Mouse (Mus musculus) thymus, postnatal 14 days (tissue): Measurements from ENCODE around the gene Gcnt2.
A peak's percentile ranks its signal among the peaks of the same experiment; 100 is the strongest.

Experiments used
- DNase-seq: peaks from one replicate; pipeline ENCODE4 v3.0.0; 2021

Gcnt2 gene

GRCm38 (mm10) chr13:41000926-41001639 is 141.5 kb downstream of the Gcnt2 start, which contains the start of gene Pak1ip1:
TSS of gene Pak1ip1 (plus strand) at chr13:41001023.
- DNase-seq: peak; percentile 93

- no peak for DNase-seq
Observed at GRCm38 (mm10) chr13:41002001-41002400, 142.4 kb downstream of the Gcnt2 start.

- DNase-seq: no peak
Observed at GRCm38 (mm10) chr13:41006244-41006643, 146.7 kb downstream of the Gcnt2 start.

GRCm38 (mm10) chr13:41008271-41008670 is 148.7 kb downstream of the Gcnt2 start:
- DNase-seq: no peak

GRCm38 (mm10) chr13:41008946-41009345 is 149.4 kb downstream of the Gcnt2 start:
- DNase-seq: no peak
